Mouse (Mus musculus): ENCODE data around the gene Elp1. TPM values are rescaled to one million over a fixed set of nuclear protein-coding genes. Genes with fewer than 3 reads are reported as not detected.

Elp1 gene
- polyA plus RNA-seq, 1 experiment from 2014 or later, result 92.8 TPM

Other genes starting within 250 kb of the Elp1 start
- not detected in 2 replicates for gene Gm26657, start 62.3 kb downstream of the Elp1 start, polyA plus RNA-seq (2016; fragmentation: Nextera tagmentation; extraction: Ambion mirVana)
- not detected in 2 replicates for gene Actl7b, start 60.9 kb downstream of the Elp1 start, polyA plus RNA-seq (2016; fragmentation: Nextera tagmentation; extraction: Ambion mirVana)
- gene Actl7a, start 58.9 kb downstream of the Elp1 start, polyA plus RNA-seq (2016; fragmentation: Nextera tagmentation; extraction: Ambion mirVana), result not detected in 2 replicates
- gene Fam206a, start within 50 bp of the Elp1 start, polyA plus RNA-seq (2016; fragmentation: Nextera tagmentation; extraction: Ambion mirVana), result 20.6 and 22.8 TPM in 2 replicates
- gene Ctnnal1, start 62.9 kb upstream of the Elp1 start, polyA plus RNA-seq (2016; fragmentation: Nextera tagmentation; extraction: Ambion mirVana), result 25.6 and 29.6 TPM in 2 replicates
- 12.0 and 14.5 TPM in 2 replicates for gene Tmem245, start 145.1 kb upstream of the Elp1 start, polyA plus RNA-seq (2016; fragmentation: Nextera tagmentation; extraction: Ambion mirVana)
- gene Frrs1l, start 188.1 kb upstream of the Elp1 start, polyA plus RNA-seq (2016; fragmentation: Nextera tagmentation; extraction: Ambion mirVana), result 7.6 and 11.6 TPM in 2 replicates